ENCODE assay signal across 8 mouse cellular contexts in the genomic region with DNA sequence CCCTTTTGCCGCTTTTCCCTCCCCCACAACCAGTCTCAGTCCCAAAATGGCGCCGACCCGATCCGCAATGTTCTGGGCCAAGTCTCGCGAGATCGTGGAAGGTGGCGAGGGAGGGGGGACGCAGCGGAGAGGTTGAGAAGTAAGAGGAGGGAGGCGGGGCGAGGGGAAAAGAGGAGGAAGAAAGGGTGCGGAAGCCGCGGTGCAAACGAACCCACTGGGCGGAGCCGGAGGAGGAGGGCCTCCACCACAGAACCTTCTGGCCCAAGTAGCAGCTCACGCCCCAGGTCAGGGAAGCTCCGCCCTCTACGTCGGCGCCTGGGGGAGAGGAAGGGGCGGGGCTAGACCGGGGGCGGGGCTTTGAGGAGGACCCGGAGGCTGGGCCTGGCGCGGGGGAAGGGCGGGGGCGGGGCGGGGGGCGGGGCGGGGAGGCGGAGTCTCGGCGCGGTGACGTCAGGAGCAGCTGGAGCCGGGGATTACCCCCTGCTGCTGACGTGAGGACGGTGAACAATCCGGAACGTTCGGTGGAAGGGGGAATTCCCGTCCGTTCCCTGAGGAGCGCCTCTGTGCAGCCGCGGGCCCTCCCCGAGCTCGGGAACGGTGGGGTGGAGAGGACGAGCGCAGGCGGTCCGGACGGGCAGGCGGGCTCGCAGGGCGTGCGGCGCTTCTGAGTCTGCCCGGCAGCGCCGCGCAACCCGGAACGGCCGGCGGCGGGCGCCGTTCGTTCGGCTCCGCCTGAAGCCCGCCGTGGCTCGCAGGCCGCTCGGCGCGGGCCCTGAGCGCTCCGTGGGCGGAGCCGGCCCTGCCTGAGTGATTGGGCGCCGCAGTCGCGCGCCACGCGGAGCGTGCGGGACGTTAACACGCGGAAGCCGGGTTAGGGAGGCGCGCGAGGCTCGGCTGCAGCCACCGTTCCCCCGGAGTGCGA. TPM values are rescaled to one million over a fixed set of nuclear protein-coding genes. Genes with fewer than 3 reads are reported as not detected.
A peak's percentile ranks its signal among the peaks of the same experiment; 100 is the strongest.
DNase-seq lines count a peak whose midpoint lies in the region; ATAC-seq and TF ChIP-seq lines count a peak whose summit lies in the region.

A gene (minus strand): TSS at position 310 of the 922 bp plus-strand sequence.

- H3K27ac ChIP-seq in ES-E14 (ENCODE audit: insufficient read depth, low read depth, low read length, poor library complexity, severe bottlenecking), result peak within 1 kb of the TSS; percentile 98
- peak within 1 kb of the TSS; percentile 97 for H3K27ac ChIP-seq in forebrain, embryonic 15.5 days (replicated peaks)

- H3K4me3 ChIP-seq in ES-E14 (ENCODE audit: insufficient read depth in 1 of 2, low read depth in 1 of 2, low read length in 2 of 2, poor library complexity in 1 of 2, severe bottlenecking in 1 of 2), result peak within 1 kb of the TSS; percentile 97 to 99
- peak within 1 kb of the TSS; percentile 79 for H3K4me3 ChIP-seq in forebrain, embryonic 15.5 days
- peak within 1 kb of the TSS; percentile 70 for H3K4me3 ChIP-seq in lung, adult 2 months (replicated peaks; ENCODE audit: extremely low read depth, low read depth, low read length)

- DNase-seq in ES-E14 (ENCODE audit: low read depth, low spot score), result peak; percentile 100
- peak; percentile 100 for DNase-seq in cerebellum, adult 11-12 months
- DNase-seq in heart, postnatal 25 days (ENCODE audit: low spot score), result peak; percentile 100
- DNase-seq in layer of hippocampus, adult 18-20 months (ENCODE audit: low spot score in 2 of 2), result peak; percentile 100
- peak; percentile 100 for DNase-seq in lung, adult 2 months
- peak; percentile 100 for DNase-seq in thymus, adult 18-20 months

- H3K4me2 ChIP-seq in forebrain, embryonic 15.5 days (replicated peaks), result peak within 1 kb of the TSS; percentile 97

- H3K36me3 ChIP-seq in ES-E14 (ENCODE audit: control insufficient read depth, insufficient read depth, low read length, poor library complexity, severe bottlenecking), result no peaks in the 10 kb centered on the region
- H3K36me3 ChIP-seq in forebrain, embryonic 15.5 days, result no peaks in the 10 kb centered on the region

- peak; percentile 82; the same call in 1 of the 2 replicates for TF ChIP-seq POLR2A in lung, adult 2 months (IDR thresholded peaks at IDR 0.05; ENCODE audit: borderline replicate concordance, extremely low read depth, low read depth, low read length)

- in situ Hi-C loops in ES-E14 (cut with MboI; ENCODE audit: low sequenced_read_pairs in 2 of 2, unreplicated experiment in 2 of 2), result no loop called here

- H3K9me3 ChIP-seq in ES-E14 (ENCODE audit: control insufficient read depth, insufficient read depth, low read depth, low read length), result no peaks in the 10 kb centered on the region
- H3K9me3 ChIP-seq in forebrain, embryonic 15.5 days, result no peaks in the 10 kb centered on the region

- WGBS in forebrain, embryonic 15.5 days, result under 1% methylated on average over 83 of the region's 109 CpGs
- under 1% methylated on average over 86 of the region's 109 CpGs for WGBS in lung, adult 2 months

- peaks cover 26% of the 10 kb centered on the region for H3K27me3 ChIP-seq in forebrain, embryonic 15.5 days

- intact Hi-C loops in heart, postnatal 25 days (cut with DNase I), result loop anchor here (5.0 kb wide), 1 partner anchor 197 kb away; no protein-coding TSS in a partner anchor

- H3K9ac ChIP-seq in ES-E14 (ENCODE audit: insufficient read depth, low read depth, low read length, poor library complexity, severe bottlenecking), result peak within 1 kb of the TSS; percentile 100
- H3K9ac ChIP-seq in forebrain, embryonic 15.5 days (replicated peaks), result peak within 1 kb of the TSS; percentile 68

- TF ChIP-seq CTCF in lung, adult 2 months (IDR thresholded peaks at IDR 0.05; ENCODE audit: insufficient read depth, low read length), result no peak

- peak; percentile 95 for ATAC-seq in forebrain, embryonic 15.5 days (replicated peaks)
- peak; percentile 95 for ATAC-seq in neutrophil, adult 5-6 weeks (ENCODE audit: extremely low read depth, insufficient number of reproducible peaks, low FRiP score, poor library complexity, severe bottlenecking)

- peaks cover 0 to 6% of the 10 kb centered on the region in 2 experiments; a peak in 2 of 4 replicates for H3K4me1 ChIP-seq in ES-E14 (ENCODE audit: control insufficient read depth in 2 of 2, insufficient read depth in 2 of 2, low read length in 2 of 2, poor library complexity in 1 of 2)
- H3K4me1 ChIP-seq in forebrain, embryonic 15.5 days, result peaks cover 38% of the 10 kb centered on the region
- H3K4me1 ChIP-seq in lung, adult 2 months (ENCODE audit: control insufficient read depth, insufficient read depth, low read length), result peaks cover 3% of the 10 kb centered on the region

TF ChIP-seq in ES-E14, 5 proteins besides CTCF, POLR2A, EP300 and RAD21:
- TF ChIP-seq HCFC1 (IDR thresholded peaks at IDR 0.05; ENCODE audit: borderline replicate concordance, insufficient read depth, low read length), result peak; percentile 35; the same call in 1 of the 2 replicates
- TF ChIP-seq CHD2 (IDR thresholded peaks at IDR 0.05; ENCODE audit: low read depth, low read length), result peak; percentile 99
- TF ChIP-seq ZNF384 (IDR thresholded peaks at IDR 0.05; ENCODE audit: low read depth, low read length), result no peak

RNA-seq across cellular contexts. Expression of the gene that starts here (rescaled TPM):
- total RNA-seq in ES-E14 (2012; rRNA removed), result 53.2 and 74.6 TPM in 2 replicates
- 105 and 111 TPM in 2 replicates for polyA plus RNA-seq in forebrain, embryonic 15.5 days (2015; fragmentation: Nextera tagmentation; extraction: Ambion mirVana)
- total RNA-seq in heart, postnatal 25 days (2021), result 10 to 100 TPM; 46.3 to 53.5 TPM
- total RNA-seq in layer of hippocampus, adult 18-20 months (2021), result 10 to 100 TPM; 88.5 to 88.7 TPM
- polyA plus RNA-seq in lung, adult 2 months (2012; rRNA removed), result 1.7 and 3.9 TPM in 2 replicates
- 245 and 281 TPM in 2 replicates for total RNA-seq in neutrophil, adult 5-6 weeks (2017)

Comparison
In these comparisons a context has a peak if more than half of its experiments do, and no peak if none do; other contexts are left out.
1. Peak in every context shown above with its lines: DNase-seq, ATAC-seq, H3K4me3 ChIP-seq and H3K27ac ChIP-seq.
2. RNA of the gene that starts here (polyA plus RNA-seq): 105 to 111 TPM in forebrain, embryonic 15.5 days; 1.7 to 3.9 TPM in lung, adult 2 months; every median in the first group is over 10 times any median in the second.